Mouse (Mus musculus): ENCODE data around the gene Tmcc1. TPM values are rescaled to one million over a fixed set of nuclear protein-coding genes. Genes with fewer than 3 reads are reported as not detected.
"Not testable (repeated sequence)": the region's sequence is repeated elsewhere in the genome, so short reads cannot be mapped to it uniquely, and the experiment has no call there.

The Tmcc1 gene
- polyA plus RNA-seq, 1 experiment = 0.58 TPM

DNA sequence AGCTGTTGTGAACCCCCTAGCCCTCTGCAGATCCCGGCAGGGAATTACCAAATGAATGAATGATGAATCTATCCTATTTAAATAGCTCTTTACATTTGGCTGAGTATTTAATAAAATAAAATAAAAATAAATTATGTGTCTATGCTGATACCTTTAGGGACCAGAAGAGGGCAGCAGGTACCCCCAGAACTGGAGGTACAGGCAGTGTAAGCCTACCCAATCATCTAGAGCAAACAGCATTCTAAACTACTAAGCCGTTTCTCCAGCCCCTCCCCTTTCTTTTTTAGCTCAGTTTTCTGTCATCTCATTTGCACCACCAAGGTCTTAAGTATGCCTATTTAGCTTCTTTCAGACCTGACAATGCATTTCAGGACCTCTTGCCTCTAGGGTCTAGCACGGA lies 4.9 kb upstream of the Tmcc1 start:
- H3K9me3 ChIP-seq = no peaks in the 10 kb centered on the region
- TF ChIP-seq FLI1 (IDR thresholded peaks at IDR 0.05; ENCODE audit: low read length) (no peak), GATA1 (IDR thresholded peaks at IDR 0.05; ENCODE audit: borderline replicate concordance, low read length) (no peak)
- H3K4me3 ChIP-seq (replicated peaks) = no peak overlapping the region
- no peaks in the 10 kb centered on the region for H3K36me3 ChIP-seq (replicated peaks; ENCODE audit: low read length)
- no peaks in the 10 kb centered on the region for H3K27me3 ChIP-seq (replicated peaks)
- H3K4me1 ChIP-seq = peaks cover 49% of the 10 kb centered on the region

DNA sequence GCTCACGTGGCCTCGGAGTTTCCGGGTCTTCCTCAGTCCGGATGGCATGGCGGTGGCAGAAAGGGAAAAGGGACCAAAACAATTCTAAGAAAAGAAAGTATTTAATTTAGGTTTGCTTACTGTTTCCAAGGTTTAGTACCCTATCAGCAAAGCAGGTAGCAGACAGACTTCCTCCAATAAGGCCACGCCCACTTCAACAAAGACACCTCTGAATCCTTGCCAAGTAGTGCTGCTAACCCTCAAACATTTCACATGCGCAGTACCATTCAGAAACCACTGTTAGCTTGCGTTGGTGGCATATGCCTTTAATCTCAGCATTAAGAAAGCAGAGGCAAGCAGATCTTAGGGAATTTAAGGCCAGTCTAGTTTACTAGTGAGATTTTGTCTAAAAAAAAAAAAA lies 2.5 kb upstream of the Tmcc1 start:
- no peak for TF ChIP-seq GATA1 (IDR thresholded peaks at IDR 0.05; ENCODE audit: borderline replicate concordance, low read length)
- no peak for TF ChIP-seq FLI1 (IDR thresholded peaks at IDR 0.05; ENCODE audit: low read length)
- Histone ChIP-seq H3K27me3 (replicated peaks) (no peaks in the 10 kb centered on the region), H3K36me3 (replicated peaks; ENCODE audit: low read length) (no peaks in the 10 kb centered on the region)

DNA sequence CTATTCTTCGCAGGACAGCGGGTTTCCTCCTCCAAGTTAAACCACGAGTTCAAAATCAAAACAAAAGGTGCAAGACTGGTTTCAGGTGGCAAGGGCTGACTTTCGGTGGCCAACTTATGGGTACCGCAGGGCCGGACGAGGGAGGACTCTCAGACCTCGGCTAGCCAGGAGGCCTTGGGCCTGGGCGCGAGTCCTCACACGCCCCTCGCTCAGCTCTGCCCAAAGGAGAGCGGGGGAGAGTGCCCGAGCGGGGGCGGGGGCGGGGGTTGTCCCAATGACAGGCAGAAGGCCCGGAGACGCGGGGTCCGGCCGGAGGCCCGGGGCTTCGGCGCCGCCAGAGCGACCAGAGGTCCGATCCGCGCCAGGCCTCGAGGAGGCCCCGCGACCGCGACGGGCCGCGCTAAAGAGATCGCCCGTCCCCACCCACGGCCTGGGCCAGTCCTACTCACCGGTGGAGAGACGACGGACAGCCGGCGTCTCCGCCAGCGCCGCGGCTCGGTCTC lies 426 bp downstream of the Tmcc1 start:
- TF ChIP-seq FLI1 (IDR thresholded peaks at IDR 0.05; ENCODE audit: low read length) = no peak
- no peak for TF ChIP-seq GATA1 (IDR thresholded peaks at IDR 0.05; ENCODE audit: borderline replicate concordance, low read length)
- Histone ChIP-seq H3K9me3 (no peaks in the 10 kb centered on the region), H3K4me1 (peaks cover 49% of the 10 kb centered on the region), H3K4me3 (replicated peaks) (peak overlapping the region; percentile 95), H3K27me3 (replicated peaks) (no peaks in the 10 kb centered on the region), H3K36me3 (replicated peaks; ENCODE audit: low read length) (no peaks in the 10 kb centered on the region)

More for the DNA sequence above, 2.5 kb upstream of the Tmcc1 start:
- H3K9me3 ChIP-seq = no peaks in the 10 kb centered on the region
- no peak overlapping the region for H3K4me3 ChIP-seq (replicated peaks)
- H3K4me1 ChIP-seq = peaks cover 57% of the 10 kb centered on the region

DNA sequence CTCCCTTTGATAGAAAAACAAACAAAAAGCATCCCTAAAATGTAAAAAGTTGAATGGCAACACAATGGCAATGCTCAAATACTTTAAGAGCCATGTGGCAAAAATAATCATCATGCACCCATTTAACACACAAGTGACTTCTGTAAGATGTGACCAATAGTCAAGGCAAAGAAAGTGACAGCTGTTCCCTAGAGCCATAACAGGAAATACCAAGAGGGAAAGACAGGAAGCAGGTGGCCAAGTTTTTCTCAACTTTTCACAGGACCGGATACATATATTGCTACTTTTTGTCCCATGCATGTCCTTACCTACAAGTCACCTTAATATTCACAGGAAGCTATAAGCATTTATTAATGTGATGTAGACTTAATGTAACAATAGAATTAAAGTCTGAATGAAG lies 3.9 kb downstream of the Tmcc1 start:
- no peaks in the 10 kb centered on the region for H3K9me3 ChIP-seq
- H3K27me3 ChIP-seq (replicated peaks) = no peaks in the 10 kb centered on the region
- TF ChIP-seq GATA1 (IDR thresholded peaks at IDR 0.05; ENCODE audit: borderline replicate concordance, low read length) (no peak), FLI1 (IDR thresholded peaks at IDR 0.05; ENCODE audit: low read length) (no peak)
- peaks cover 12% of the 10 kb centered on the region for H3K36me3 ChIP-seq (replicated peaks; ENCODE audit: low read length)
- H3K4me3 ChIP-seq (replicated peaks) = no peak overlapping the region
- peaks cover 67% of the 10 kb centered on the region for H3K4me1 ChIP-seq

DNA sequence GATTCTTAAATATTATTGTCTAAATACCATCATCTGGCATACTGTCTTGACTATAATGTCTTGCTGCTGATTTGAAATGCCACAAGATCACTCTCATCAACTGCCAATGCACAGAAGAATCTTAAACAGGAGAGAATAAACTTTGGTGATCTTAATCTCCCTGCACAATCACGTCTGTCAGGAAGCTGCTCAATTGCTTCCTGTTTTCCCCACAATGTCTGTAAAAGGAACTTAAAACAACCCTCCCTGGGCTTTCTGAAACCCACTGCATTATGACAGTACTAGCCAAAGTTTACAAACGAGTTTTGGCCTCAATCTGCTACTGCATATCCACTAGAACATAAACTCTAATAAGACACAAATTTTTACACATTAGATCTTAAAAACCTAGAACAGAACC lies 6.8 kb downstream of the Tmcc1 start:
- no peak overlapping the region for H3K4me3 ChIP-seq (replicated peaks)
- peaks cover 24% of the 10 kb centered on the region for H3K36me3 ChIP-seq (replicated peaks; ENCODE audit: low read length)
- H3K9me3 ChIP-seq = no peaks in the 10 kb centered on the region
- TF ChIP-seq FLI1 (IDR thresholded peaks at IDR 0.05; ENCODE audit: low read length) (no peak), GATA1 (IDR thresholded peaks at IDR 0.05; ENCODE audit: borderline replicate concordance, low read length) (no peak)
- H3K4me1 ChIP-seq = peaks cover 57% of the 10 kb centered on the region
- H3K27me3 ChIP-seq (replicated peaks) = no peaks in the 10 kb centered on the region

DNA sequence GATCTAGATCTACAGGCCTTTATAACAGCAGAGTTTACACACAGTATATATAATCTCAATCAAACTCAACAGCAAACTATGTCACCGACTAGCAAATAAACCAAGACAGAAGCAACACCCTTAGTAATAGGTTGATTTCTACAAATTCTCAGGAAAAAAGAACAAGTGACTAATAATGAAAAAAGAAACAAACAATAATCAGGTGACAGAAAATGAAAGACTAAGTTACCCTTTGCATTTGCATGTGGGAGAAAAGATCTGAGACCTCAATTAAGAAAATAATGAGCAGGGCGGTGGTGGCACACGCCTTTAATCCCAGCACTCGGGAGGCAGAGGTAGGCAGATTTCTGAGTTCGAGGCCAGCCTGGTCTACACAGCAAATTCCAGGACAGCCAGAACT lies 9.8 kb downstream of the Tmcc1 start:
- H3K4me1 ChIP-seq = peaks cover 45% of the 10 kb centered on the region
- H3K27me3 ChIP-seq (replicated peaks) = no peaks in the 10 kb centered on the region

DNA sequence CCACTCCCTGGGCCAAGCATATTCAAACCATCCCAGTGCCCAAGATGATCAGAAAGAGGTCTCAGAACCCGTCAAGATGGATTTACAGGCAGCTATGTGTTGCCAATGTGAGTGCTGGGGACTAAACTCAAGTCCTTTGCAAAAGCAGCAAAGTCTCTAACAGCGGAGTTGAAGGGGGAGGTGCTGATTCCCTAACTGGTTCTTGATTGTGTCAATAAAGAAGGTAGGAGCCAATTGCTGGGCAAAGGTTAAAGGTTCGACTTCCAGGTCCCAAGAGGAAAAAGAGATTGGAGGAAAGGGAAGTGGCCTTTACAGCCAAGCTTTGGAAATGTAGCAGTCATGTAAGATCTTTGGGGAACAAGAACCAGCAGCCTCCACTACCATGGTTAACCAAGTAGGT lies 12.6 kb downstream of the Tmcc1 start:
- no peaks in the 10 kb centered on the region for H3K27me3 ChIP-seq (replicated peaks)
- H3K4me1 ChIP-seq = peaks cover 29% of the 10 kb centered on the region
- no peaks in the 10 kb centered on the region for H3K9me3 ChIP-seq
- TF ChIP-seq GATA1 (IDR thresholded peaks at IDR 0.05; ENCODE audit: borderline replicate concordance, low read length) = no peak
- TF ChIP-seq FLI1 (IDR thresholded peaks at IDR 0.05; ENCODE audit: low read length) = no peak
- no peak overlapping the region for H3K4me3 ChIP-seq (replicated peaks)
- peaks cover 48% of the 10 kb centered on the region for H3K36me3 ChIP-seq (replicated peaks; ENCODE audit: low read length)

More for the DNA sequence above, 9.8 kb downstream of the Tmcc1 start:
- Histone ChIP-seq H3K36me3 (replicated peaks; ENCODE audit: low read length) (peaks cover 41% of the 10 kb centered on the region), H3K9me3 (no peaks in the 10 kb centered on the region), H3K4me3 (replicated peaks) (no peak overlapping the region)
- TF ChIP-seq FLI1 (IDR thresholded peaks at IDR 0.05; ENCODE audit: low read length) = no peak

DNA sequence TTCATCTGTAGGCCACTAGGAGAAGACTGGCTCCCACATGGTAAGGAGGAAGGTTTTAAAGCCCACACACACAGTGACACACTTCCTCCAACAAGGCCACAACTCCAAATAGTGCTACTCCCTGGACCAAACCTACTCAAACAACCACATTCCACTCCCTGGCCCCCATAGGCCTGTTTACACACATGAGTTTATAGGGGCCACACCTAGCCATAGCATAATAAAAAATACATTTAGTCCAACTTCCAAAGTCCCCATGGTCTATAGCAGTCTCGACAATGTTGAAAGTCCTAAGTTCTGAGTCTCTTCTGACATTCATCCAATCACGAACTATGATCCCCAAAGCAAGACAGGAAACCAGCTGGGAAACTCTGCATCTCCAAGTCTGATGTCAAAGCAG lies 14.9 kb downstream of the Tmcc1 start:
- Histone ChIP-seq H3K4me1 (peaks cover 27% of the 10 kb centered on the region), H3K4me3 (replicated peaks) (no peak overlapping the region), H3K27me3 (replicated peaks) (no peaks in the 10 kb centered on the region), H3K9me3 (no peaks in the 10 kb centered on the region), H3K36me3 (replicated peaks; ENCODE audit: low read length) (peaks cover 37% of the 10 kb centered on the region)
- TF ChIP-seq FLI1 (IDR thresholded peaks at IDR 0.05; ENCODE audit: low read length) (no peak), GATA1 (IDR thresholded peaks at IDR 0.05; ENCODE audit: borderline replicate concordance, low read length) (no peak)

DNA sequence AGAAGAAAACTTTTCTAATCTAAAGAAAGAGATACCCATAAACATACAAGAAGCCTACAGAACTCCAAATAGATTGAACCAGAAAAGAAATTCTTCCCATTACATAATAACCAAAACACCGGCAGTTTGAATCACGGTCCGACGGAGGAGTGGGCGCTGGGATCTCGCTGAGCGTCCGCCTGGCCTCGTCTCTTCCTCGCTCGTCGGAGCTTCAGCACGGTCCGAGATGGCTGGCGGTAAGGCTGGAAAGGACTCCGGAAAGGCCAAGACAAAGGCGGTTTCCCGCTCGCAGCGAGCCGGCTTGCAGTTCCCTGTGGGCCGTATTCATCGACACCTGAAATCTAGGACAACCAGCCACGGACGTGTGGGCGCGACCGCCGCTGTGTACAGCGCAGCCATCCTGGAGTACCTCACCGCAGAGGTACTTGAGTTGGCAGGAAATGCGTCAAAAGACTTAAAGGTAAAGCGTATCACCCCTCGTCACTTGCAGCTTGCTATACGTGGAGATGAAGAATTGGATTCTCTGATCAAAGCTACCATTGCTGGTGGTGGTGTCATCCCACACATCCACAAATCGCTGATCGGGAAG lies 19.7 kb downstream of the Tmcc1 start:
- not testable (repeated sequence) for H3K4me1 ChIP-seq; H3K4me3 ChIP-seq (replicated peaks); H3K27me3 ChIP-seq (replicated peaks); H3K9me3 ChIP-seq
- peaks cover 12% of the 10 kb centered on the region for H3K36me3 ChIP-seq (replicated peaks; ENCODE audit: low read length)

DNA sequence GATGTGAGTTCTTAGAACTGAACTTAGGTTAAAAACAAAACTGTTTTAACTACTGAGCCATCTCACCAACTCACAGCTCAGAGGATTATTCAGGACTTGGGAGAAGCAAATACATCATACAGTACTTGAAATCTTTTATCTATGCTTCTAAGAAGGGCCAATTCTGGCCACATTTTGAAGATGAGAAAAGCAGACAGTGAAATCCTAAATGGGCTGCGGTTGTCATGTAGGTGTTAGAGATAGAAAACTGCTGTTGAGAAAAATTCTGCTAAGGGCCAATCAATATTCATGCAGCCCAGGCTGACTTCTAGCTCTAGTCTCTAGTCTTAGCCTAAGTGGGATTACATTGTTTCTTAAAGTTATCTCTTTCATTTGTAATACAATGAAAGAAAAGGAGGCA lies 26.9 kb downstream of the Tmcc1 start:
- Histone ChIP-seq H3K9me3 (no peaks in the 10 kb centered on the region), H3K36me3 (replicated peaks; ENCODE audit: low read length) (peaks cover 7% of the 10 kb centered on the region), H3K4me3 (replicated peaks) (no peak overlapping the region), H3K27me3 (replicated peaks) (no peaks in the 10 kb centered on the region), H3K4me1 (no peaks in the 10 kb centered on the region)
- TF ChIP-seq GATA1 (IDR thresholded peaks at IDR 0.05; ENCODE audit: borderline replicate concordance, low read length) (no peak), FLI1 (IDR thresholded peaks at IDR 0.05; ENCODE audit: low read length) (no peak)
